Mouse (Mus musculus) liver, embryonic 14.5 days (tissue): ENCODE results near the gene Cnot6. TPM values are rescaled to one million over a fixed set of nuclear protein-coding genes. Genes with fewer than 3 reads are reported as not detected.
A peak's percentile ranks its signal among the peaks of the same experiment; 100 is the strongest.

Experiments used
- ATAC-seq: fragments of 200-750 bp; cut with Nextera tagmentation; 2 replicates; pipeline ENCODE4 v1.8.0; 2017; ENCODE audit warnings: moderate number of reproducible peaks, mild to moderate bottlenecking, moderate library complexity; ENCODE audit not compliant: insufficient read depth
- DNase-seq, 3 experiments: peaks; one replicate each; pipeline ENCODE4 v3.0.0-alpha.2; 2012 to 2013; ENCODE audit warnings: low read depth in 3 of 3, low spot score in 3 of 3
- H3K27ac ChIP-seq: fragments of 300-500 bp; sonication (generic); 2 replicates; pipeline ENCODE4 v1.5.1; 2014; ENCODE audit warnings: moderate library complexity, mild to moderate bottlenecking, control low read depth, inconsistent platforms
- H3K27me3 ChIP-seq: fragments of 300-500 bp; sonication (generic); 2 replicates; pipeline ENCODE4 v1.6.1; 2014; ENCODE audit warnings: mild to moderate bottlenecking, low read length, moderate library complexity; ENCODE audit not compliant: control insufficient read depth, insufficient read depth
- H3K36me3 ChIP-seq: fragments of 300-500 bp; sonication (generic); replicated peaks from 2 replicates; pipeline ENCODE4 v1.6.1; 2014; ENCODE audit warnings: low read depth; ENCODE audit not compliant: control insufficient read depth, insufficient read depth
- H3K4me1 ChIP-seq, 2 experiments: fragments of 200-500 bp in 1 of 2; fragments of 300-500 bp in 1 of 2; sonication (generic) in 1 of 2; replicated peaks; 2 replicates each; pipeline ENCODE4 v1.6.1; 2012 to 2014; ENCODE audit warnings: antibody characterized with exemption in 1 of 2, inconsistent platforms in 1 of 2, low read length in 1 of 2; ENCODE audit not compliant: control insufficient read depth in 2 of 2, insufficient read depth in 2 of 2
- H3K4me2 ChIP-seq: fragments of 300-500 bp; sonication (generic); 2 replicates; pipeline ENCODE4 v1.6.1; 2014; ENCODE audit warnings: low read depth, mild to moderate bottlenecking, control low read depth, moderate library complexity
- H3K4me3 ChIP-seq, 2 experiments: fragments of 200-500 bp in 1 of 2; fragments of 300-500 bp in 1 of 2; sonication (generic) in 1 of 2; 2 replicates each; pipeline ENCODE4 v1.5.1; 2012 to 2014; ENCODE audit warnings: low read depth in 2 of 2, low read length in 2 of 2, mild to moderate bottlenecking in 2 of 2, control low read depth in 1 of 2, inconsistent platforms in 1 of 2, moderate library complexity in 1 of 2; ENCODE audit not compliant: insufficient read depth in 1 of 2
- H3K9ac ChIP-seq: fragments of 300-500 bp; sonication (generic); replicated peaks from 2 replicates; pipeline ENCODE4 v1.6.1; 2014; ENCODE audit warnings: mild to moderate bottlenecking, control low read depth, moderate library complexity
- H3K9me3 ChIP-seq: fragments of 300-500 bp; sonication (generic); 2 replicates; pipeline ENCODE4 v1.6.1; 2016; ENCODE audit warnings: low read length, mixed read lengths; ENCODE audit not compliant: control insufficient read depth
- CTCF ChIP-seq: IDR thresholded peaks from 2 replicates; pipeline ENCODE4 v1.5.1; 2016; ENCODE audit warnings: antibody characterized with exemption, low read depth, control low read depth
- EP300 ChIP-seq: IDR thresholded peaks from 2 replicates; pipeline ENCODE4 v1.6.1; 2016; ENCODE audit warnings: antibody characterized with exemption, low read depth
- WGBS: fragments of 180-500 bp; shearing (Covaris S2); extraction: QIAGEN DNeasy Blood & Tissue Kit; methylation state at CpG from one replicate; pipeline ENCODE4 v1.1.7; 2014; ENCODE audit not compliant: insufficient replicate concordance; 5-methylcytosine and 5-hydroxymethylcytosine counted together
- polyA plus RNA-seq, 2 experiments: library from polyadenylated mRNA; depleted of rRNA in 1 of 2; stranded (reverse) in 1 of 2; unstranded in 1 of 2; fragments of >200 nt; fragmentation: Nextera tagmentation in 1 of 2; extraction: Ambion mirVana in 1 of 2; gene quantifications; 2 replicates each; pipeline versions ENCODE4 v1.2.1 to v1.2.3; 2012 to 2014

Cnot6 gene
- polyA plus RNA-seq, 2 experiments, result 18.1 to 21.0 TPM

- ATAC-seq, result no peak
- H3K4me1 ChIP-seq, result peaks cover 0 to 3% of the 10 kb centered on the region in 2 experiments; a peak in 2 of 4 replicates
Observed at GRCm38 (mm10) chr11:49645677-49646076, 66.8 kb downstream of the Cnot6 start.

DNA sequence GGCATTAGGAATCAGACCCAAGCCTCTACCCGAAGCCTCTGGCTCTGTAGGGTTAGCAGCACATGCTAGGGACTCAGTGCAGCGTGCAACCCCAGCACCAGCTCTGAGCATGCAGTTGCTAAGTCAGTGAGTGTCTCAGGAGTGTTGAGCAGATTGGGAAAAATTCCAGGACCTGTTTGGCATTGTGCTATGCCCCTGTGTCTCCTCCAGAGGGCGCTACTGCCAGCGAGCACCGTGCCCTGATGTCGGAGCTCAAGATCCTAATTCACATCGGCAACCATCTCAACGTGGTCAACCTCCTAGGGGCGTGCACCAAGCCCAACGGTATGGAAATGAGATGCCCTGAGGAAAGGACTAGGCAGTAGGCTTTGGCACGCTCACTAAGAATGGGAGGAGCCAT, 76.1 kb downstream of the Cnot6 start:
- no peak for ATAC-seq
- DNase-seq, result no peak

More at GRCm38 (mm10) chr11:49645677-49646076, 66.8 kb downstream of the Cnot6 start:
- TF ChIP-seq EP300 (no peak), CTCF (no peak)
- Histone ChIP-seq H3K4me2 (no peak overlapping the region), H3K27ac (no peak overlapping the region), H3K27me3 (no peaks in the 10 kb centered on the region), H3K9me3 (no peaks in the 10 kb centered on the region), H3K4me3 (no peak overlapping the region), H3K36me3 (no peaks in the 10 kb centered on the region), H3K9ac (no peak overlapping the region)
- DNase-seq, result no peak
- 39% methylated on average over 7 of the region's 8 CpGs for WGBS

DNA sequence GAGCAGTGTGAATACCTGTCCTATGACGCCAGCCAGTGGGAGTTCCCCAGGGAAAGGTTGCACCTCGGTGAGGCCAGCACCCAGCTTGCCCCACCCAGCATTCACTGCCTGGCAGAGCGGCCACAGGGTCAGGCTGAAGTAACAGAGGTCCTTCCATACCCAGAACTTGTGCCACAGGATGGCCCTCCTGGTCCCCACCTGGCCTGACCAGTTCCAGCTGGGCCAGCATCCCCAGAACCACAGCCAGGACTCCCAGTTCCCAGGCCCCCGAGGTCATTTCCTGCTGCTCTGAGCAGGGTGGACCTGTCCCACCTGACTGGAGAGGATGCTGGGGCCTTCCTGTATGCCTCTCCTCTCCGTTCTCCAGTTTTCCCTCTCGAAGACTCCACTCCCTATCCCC, 76.9 kb downstream of the Cnot6 start:
- no peaks in the 10 kb centered on the region; the same call in 1 of the 2 replicates for H3K27me3 ChIP-seq
- no peak overlapping the region for H3K27ac ChIP-seq
- 46% methylated on average over 6 of the region's 6 CpGs for WGBS
- no peaks in the 10 kb centered on the region for H3K4me1 ChIP-seq
- H3K4me2 ChIP-seq, result no peak overlapping the region
- TF ChIP-seq CTCF, result no peak
- ATAC-seq, result no peak
- no peak overlapping the region for H3K9ac ChIP-seq
- no peaks in the 10 kb centered on the region for H3K36me3 ChIP-seq
- no peak overlapping the region for H3K4me3 ChIP-seq
- DNase-seq, result no peak
- H3K9me3 ChIP-seq, result no peaks in the 10 kb centered on the region

More for the DNA sequence above, 76.1 kb downstream of the Cnot6 start:
- Histone ChIP-seq H3K27ac (no peak overlapping the region), H3K4me1 (no peaks in the 10 kb centered on the region), H3K4me3 (no peak overlapping the region), H3K27me3 (no peaks in the 10 kb centered on the region; the same call in 1 of the 2 replicates), H3K9ac (no peak overlapping the region), H3K4me2 (no peak overlapping the region), H3K36me3 (no peaks in the 10 kb centered on the region), H3K9me3 (no peaks in the 10 kb centered on the region)
- 18% methylated on average over 11 of the region's 11 CpGs for WGBS
- no peak for TF ChIP-seq EP300
- peak; percentile 87 for TF ChIP-seq CTCF

GRCm38 (mm10) chr11:49634101-49634500, 78.4 kb downstream of the Cnot6 start:
- 35% methylated on average over 22 of the region's 22 CpGs for WGBS
- H3K4me3 ChIP-seq, result no peak overlapping the region

DNA sequence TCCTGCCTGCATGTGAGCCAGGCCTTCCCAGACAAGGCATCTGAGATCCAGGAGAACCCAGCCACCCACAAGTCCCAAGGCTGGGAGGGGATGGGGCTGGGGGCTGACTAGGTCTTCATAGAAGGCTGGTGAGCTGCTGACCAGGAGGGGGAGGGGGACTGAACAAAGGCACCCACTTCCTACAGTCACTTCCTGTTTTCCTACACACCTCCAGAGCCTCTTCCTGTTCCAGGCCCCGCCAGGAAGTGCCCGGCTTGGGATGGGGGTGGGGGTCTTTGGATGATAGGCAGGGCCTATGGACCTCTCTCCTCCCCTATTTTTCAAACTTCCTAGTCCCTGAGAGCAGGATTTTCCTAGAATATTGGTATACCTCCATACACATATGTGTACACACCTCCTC, 80.3 kb downstream of the Cnot6 start:
- Histone ChIP-seq H3K9me3 (no peaks in the 10 kb centered on the region), H3K4me3 (no peak overlapping the region), H3K27me3 (no peaks in the 10 kb centered on the region; the same call in 1 of the 2 replicates), H3K4me2 (no peak overlapping the region), H3K9ac (no peak overlapping the region), H3K4me1 (no peaks in the 10 kb centered on the region), H3K27ac (no peak overlapping the region), H3K36me3 (no peaks in the 10 kb centered on the region)
- DNase-seq, result no peak
- no peak for ATAC-seq
- no peak for TF ChIP-seq CTCF
- no peak for TF ChIP-seq EP300
- whole genome bisulfite sequencing, result 23% methylated on average over 2 of the region's 2 CpGs

More at GRCm38 (mm10) chr11:49634101-49634500, 78.4 kb downstream of the Cnot6 start:
- Histone ChIP-seq H3K27ac (no peak overlapping the region), H3K36me3 (no peaks in the 10 kb centered on the region), H3K4me1 (no peaks in the 10 kb centered on the region), H3K9me3 (no peaks in the 10 kb centered on the region), H3K27me3 (no peaks in the 10 kb centered on the region; the same call in 1 of the 2 replicates), H3K9ac (no peak overlapping the region), H3K4me2 (peak overlapping the region; percentile 23; the same call in 1 of the 2 replicates)
- ATAC-seq, result no peak
- DNase-seq, result no peak
- TF ChIP-seq CTCF, result no peak
- TF ChIP-seq EP300, result no peak
